Mouse (Mus musculus) cerebellum, adult 9-11 months (tissue): ENCODE data around the gene Gm21969.
A peak's percentile ranks its signal among the peaks of the same experiment; 100 is the strongest.

Source experiments
- DNase-seq: peaks from one replicate; pipeline ENCODE4 v3.0.0; 2022

Gm21969 gene

GRCm38 (mm10) chr4:139587370-139587769 lies 15.6 kb upstream of the Gm21969 start:
- DNase-seq, result no peak

DNA sequence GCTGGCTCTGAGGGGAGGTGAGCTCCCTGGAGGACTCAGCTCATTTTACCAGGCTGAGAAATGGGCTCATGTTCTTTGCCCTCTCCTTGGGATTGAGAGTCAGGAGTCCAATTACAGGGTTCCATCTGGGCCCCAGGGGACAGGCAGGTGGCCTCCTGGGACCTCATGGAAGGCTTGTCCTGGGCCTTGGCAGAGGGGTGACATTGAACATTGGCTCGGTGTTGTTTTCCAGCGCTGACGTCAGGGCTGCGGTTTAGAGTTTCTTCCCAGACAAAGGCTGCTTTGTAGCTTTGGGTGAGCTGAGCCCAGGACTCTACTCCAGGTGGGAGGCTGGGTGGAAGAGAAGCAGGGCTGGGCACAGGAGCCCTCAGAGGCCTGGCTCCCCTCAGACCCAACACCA lies 15.2 kb upstream of the Gm21969 start:
- peak; percentile 62 for DNase-seq

- DNase-seq, result peak; percentile 54
These were observed 13.5 kb upstream of the Gm21969 start for GRCm38 (mm10) chr4:139589351-139590027.

GRCm38 (mm10) chr4:139590446-139590845 lies 12.5 kb upstream of the Gm21969 start:
- peak; percentile 96 for DNase-seq

DNA sequence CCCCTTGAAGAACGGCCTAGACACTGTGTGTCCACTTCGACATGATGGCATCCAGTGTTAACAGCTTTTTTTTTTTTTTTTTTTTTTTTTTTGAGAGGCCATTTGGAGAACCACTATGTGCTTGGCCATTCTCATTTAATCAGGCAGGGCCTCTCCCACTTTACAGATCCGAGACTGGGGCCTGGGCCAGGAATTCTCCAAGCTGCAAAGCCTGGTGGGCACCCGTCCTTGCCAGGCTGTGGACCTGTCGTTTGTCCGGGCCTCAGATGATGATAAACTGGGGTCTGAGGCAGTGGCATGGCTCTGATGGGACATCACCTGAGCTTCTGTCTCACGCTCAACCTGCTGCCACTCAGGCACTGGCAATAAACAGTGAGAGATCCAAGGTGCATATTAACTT lies 10.1 kb upstream of the Gm21969 start:
- peak; percentile 45 for DNase-seq

GRCm38 (mm10) chr4:139593383-139593782 lies 9.6 kb upstream of the Gm21969 start:
- peak; percentile 59 for DNase-seq

DNA sequence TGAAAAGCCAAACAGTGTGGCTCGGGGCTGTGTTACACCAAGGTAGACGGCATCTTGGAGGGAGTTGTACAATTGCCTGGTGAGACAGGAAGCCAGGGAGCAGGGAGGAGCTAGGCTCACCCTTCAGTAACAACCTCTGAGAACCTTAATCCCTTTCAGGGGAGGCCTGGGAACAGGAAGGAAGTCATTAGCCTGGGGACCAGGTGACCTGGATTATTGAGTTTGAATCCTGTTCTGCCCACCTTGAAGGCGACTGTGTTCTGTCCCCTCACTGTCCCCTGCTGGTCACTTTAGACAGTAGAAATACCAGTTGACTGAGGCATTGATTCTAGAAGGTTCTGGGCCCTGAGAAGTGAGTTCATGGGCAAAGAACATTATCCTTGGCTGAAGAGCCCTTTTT lies 8.9 kb upstream of the Gm21969 start:
- peak; percentile 40 for DNase-seq

DNA sequence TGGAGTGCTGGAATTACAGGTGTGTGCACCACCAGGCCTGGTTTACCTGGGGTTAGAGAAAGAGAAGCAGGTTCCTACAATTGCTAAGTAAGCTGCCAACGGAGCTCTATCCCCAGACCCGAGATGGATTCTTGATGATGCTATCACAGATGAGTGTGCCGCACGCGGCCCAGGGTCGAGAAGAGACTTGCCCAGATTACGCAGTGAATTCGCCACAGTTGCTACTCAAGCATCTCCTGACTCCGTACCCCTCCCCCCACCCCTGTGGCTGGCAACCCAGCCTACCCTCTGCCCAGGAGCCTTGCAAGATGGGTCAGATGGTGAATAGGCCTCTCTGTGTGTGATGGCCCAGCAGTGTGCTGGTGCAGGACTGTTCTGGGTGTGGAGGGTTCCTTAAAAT lies 6.3 kb upstream of the Gm21969 start:
- DNase-seq, result peak; percentile 41

DNA sequence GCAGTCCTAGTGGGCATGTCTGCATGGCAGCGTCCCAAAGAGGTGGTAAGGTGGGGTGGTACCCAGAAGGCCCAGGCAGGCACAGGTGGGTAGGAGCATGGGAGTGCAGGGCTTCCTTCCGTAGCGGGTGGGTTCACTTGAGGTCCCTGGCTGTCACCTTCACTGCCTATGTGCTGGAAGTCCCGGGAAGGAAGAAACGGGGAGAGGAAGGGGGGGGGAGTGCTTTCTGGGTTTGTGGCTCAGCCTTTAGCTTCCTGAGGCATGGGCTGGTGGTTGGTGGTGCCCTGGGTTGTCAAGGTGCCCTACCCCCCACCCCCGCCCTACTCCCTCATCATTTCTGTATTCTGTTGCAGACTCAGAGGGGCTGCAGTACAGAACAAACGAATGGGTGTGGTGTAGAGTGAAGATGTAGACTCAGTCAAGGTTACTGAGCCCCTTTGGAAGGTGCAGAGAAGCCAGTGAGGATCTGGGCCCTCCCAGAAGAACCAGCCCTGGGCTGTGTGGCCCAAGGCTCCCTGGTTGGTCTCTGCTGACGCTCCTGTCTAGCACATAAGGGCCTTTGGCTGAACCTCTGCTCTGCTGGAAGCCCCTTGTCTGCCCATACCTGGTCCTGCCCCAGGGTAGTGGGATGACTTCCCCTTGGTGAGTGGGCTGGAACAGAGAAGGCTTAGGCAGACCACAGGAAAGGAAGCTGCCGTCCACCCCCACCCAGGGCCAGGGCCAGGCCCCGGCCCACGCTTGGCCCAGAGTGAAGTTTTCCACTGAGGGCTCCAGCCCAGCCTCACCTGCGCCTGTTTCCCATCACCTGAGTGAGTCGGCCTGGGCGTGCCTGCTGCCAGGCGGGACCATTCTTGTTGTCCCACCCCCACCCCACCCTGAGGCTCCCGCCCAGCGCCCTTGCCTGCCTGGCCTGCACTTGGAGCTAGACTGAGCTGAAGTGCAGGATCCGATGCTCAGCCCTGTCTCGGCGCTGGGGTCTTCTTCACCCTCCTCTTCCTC lies 5.4 kb upstream of the Gm21969 start:
- DNase-seq, result peak; percentile 62

DNA sequence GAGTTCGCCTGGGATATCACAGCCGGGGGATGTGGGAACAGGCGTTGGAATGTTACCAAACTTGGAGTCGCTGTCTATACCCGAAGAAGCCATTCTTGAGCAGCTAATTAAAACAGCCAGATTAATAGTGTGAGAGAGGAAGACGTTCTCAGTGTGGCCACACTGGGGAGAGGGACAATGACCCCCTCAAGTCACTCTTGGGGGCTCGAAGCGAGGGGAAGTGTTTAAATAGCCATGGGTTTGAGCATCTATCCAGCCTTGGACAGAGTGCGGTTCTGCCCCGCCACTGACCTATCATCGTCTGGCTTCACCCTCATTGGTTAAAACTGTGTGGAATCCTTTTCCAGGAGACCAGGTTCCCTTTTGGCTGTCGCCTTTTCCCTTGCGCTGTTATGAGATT lies 4.6 kb upstream of the Gm21969 start:
- no peak for DNase-seq

GRCm38 (mm10) chr4:139598950-139599518 lies 4.0 kb upstream of the Gm21969 start:
- peak; percentile 68 for DNase-seq

GRCm38 (mm10) chr4:139601519-139602356 lies 1.2 kb upstream of the Gm21969 start:
- DNase-seq, result peak; percentile 37

DNA sequence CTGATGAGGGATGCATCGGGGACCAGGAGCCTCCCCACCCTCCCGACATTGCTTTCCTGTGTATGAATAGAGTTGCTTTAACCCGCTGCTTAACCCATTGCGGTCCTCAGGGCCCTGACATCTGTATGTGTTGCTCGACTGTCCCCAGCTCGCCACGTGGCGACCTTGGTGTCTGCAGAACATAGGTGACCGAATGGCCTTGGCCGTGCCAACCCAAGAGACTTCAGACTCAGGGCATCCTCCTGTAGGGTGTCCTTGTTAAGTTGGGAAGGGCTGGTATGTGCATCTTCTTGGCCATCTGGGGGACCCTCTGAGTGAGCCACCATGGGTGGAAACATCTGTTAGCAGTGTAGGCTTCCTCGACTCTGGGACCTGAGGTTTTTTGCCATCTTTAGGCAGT lies 2.2 kb downstream of the Gm21969 start:
- DNase-seq, result no peak

- no peak for DNase-seq
These were observed 3.7 kb downstream of the Gm21969 start for GRCm38 (mm10) chr4:139606732-139607131.

DNA sequence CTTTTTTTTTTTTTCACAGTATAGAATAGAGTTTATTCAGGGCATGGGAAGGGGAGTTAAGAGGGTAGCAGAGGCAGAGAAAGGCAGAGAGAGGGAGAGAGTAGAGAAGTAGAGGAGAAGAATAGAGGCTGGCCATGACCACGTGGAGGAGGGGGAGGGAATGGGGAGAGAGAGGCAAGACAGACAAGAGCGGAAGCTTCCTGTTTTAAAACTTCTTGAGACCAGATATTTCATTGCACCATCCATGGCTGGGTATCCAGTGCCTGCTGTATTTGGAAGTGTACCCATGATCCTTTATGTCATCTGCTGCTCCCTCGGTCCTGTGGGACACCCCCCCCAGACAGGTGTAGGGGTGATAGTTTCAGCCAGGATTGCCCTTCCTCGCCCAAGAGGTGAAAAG lies 6.0 kb downstream of the Gm21969 start:
- no peak for DNase-seq

- DNase-seq, result no peak
These were observed 8.0 kb downstream of the Gm21969 start for GRCm38 (mm10) chr4:139610954-139611353.

DNA sequence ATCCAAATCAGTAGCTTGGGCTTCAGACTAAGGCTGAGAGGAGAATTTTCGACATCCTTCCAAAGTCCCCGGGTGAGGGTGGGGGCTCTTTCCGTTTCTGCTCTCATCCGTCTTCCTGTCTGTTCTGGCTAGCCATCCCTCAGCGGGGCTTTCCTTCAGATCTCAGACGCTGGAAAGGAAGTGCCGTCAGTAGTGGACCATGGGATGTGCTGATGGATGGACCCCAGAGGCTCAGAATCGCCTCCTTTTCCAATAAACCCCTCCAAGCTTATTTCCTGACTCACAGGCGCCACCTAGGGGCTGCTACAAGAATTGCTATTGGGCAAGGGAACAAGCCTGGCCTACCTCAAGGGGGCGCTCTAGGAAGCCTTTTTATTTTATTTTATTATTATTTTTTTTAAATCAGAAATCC lies 8.6 kb downstream of the Gm21969 start:
- peak; percentile 75 for DNase-seq

DNA sequence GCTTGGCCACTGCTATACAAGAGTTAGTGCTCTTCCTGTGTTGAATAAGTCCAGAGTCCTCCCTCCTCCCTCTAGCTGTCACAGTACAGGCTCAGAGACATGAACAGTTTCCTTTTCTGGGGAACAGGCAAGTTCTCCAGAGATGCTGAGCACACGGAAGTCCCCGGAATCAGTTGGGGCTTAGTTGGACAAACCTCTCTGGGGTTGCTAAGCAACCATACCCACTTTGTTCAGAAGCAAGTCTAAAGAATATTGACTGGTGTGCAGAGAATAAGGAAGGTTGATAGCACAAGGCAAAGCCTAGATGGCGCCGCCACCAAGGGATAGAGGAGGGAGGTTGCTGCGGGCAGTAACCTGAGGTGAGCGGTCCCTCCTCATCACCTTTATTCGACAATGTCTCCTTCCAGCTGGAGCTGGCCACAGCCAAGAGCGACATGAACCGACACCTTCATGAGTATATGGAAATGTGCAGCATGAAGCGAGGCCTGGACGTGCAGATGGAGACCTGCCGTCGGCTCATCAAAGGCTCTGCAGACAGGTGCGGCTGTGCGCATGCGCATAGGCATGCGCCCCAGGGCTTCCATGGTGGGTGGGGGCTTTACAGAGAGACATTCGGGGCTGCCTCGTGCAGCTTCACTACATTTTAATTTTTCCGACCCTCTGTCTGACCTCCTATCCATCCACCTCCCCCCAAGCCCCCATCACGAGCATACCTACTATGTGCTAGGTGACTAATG lies 11.7 kb downstream of the Gm21969 start:
- no peak for DNase-seq

- DNase-seq, result no peak
These were observed 13.5 kb downstream of the Gm21969 start for GRCm38 (mm10) chr4:139616276-139617000.

- DNase-seq, result no peak
These were observed 14.0 kb downstream of the Gm21969 start for GRCm38 (mm10) chr4:139617001-139617364.

DNA sequence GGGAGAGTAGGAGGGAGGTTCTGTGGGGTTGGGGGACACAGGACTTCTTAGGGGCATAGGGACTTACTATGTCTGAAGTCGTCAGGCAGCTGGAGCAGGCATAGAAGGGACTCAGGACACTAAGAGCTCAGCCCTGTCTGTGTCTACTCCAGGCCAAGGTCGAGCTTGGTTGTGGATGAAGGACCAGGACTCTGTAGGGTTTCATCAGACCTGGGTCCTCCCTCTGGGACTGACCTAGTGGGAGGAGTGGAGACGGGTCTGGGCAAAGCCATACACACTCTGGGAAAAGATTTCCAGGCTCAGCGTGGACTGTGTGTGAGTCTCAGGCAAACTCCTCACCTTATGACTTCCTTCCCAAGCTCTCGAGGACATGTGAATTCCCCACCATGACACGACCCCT lies 16.8 kb downstream of the Gm21969 start:
- no peak for DNase-seq
